Mouse (Mus musculus) urinary bladder, postnatal 25 days (tissue): ENCODE data around the gene Ednrb.

Experiments
- DNase-seq: peaks from one replicate; pipeline ENCODE4 v3.0.0; 2022; ENCODE audit warnings: low spot score

The Ednrb gene

GRCm38 (mm10) chr14:103844011-103844549 is at the start of gene Ednrb:
Gene Ednrb (minus strand): TSS chr14:103844402.
- no peak for DNase-seq

DNA sequence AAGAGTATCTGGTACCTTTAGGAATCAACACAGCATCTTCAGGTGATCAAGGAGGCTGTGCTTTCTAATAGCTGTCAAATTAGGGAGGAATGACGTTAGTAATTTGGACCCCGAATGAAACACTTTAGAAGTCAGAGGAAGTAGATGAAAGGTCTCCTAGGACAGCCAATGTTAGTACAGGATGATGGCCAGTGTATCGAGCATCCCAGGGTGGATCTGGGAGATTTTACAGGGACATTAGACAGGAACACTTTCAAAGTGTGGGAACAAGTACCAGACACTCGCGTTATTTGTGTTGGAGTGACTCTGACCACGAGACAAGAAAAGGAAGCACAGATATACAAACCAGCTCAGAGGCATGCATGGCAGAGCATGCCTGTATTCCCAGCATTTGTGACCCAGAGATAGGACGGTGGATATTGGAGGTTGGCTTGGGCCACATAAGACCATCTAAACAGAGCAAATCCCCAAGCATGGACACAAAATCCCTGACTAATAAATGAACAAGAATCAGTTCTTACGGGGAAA is 48.3 kb upstream of the Ednrb start:
- no peak for DNase-seq

GRCm38 (mm10) chr14:103890761-103891160 is 46.6 kb upstream of the Ednrb start:
- no peak for DNase-seq

DNA sequence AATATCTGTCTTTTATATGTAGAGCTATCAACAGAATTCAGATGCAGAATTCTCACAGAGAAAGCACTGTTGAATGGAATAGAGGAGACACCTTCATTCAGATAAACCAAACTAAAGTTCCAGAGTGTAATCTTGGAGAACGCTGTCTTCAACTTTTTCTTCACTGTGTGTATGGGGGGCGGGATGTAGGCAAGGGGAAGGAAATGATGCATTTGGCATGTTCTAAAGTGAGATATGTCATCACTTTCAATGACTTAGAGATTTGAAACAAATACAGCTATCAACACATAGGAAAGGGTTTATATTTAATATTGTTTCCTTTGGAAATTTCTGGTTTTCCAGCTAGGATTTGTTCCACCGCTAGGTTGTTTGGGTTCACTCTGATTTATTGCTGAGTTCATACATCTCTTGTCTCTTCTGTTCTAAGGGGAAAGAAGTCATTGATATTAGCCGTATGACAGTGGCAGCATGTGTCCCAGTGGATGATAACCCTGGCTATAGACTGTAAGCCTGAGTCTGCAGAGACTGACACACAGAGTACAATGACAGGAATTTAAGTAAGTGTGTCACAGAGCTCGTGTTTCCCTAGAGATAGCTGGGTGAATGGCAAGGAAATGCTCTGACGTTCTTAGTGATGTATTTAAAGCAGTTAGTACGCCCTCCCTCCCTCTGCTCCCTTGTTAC is 40.8 kb upstream of the Ednrb start:
- no peak for DNase-seq

GRCm38 (mm10) chr14:103882943-103883342 is 38.7 kb upstream of the Ednrb start:
- DNase-seq = no peak

GRCm38 (mm10) chr14:103877117-103877516 is 32.9 kb upstream of the Ednrb start:
- DNase-seq = no peak

GRCm38 (mm10) chr14:103876598-103876997 is 32.4 kb upstream of the Ednrb start:
- DNase-seq = no peak

DNA sequence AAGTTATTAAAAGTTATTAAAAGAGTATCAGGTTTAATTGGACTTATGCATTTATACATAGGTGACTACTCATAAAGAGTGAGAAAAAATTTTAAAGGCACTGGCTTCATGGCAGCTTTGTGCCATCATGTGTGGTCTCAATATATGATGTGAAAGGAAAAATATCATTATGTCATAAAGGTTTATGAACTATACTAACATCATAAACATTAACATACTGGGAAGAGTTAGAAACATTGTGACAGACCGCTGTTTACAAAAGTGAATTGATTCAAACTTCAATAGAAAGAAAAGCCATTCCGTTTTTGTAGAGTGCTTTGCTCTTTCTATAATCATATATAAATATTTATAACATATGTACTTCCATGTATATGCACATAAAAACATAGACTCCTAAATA is 22.4 kb upstream of the Ednrb start:
- DNase-seq = no peak

- no peak for DNase-seq
Measured at GRCm38 (mm10) chr14:103865226-103865625, 21.0 kb upstream of the Ednrb start.

- DNase-seq = no peak
Measured at GRCm38 (mm10) chr14:103850071-103850845, 6.1 kb upstream of the Ednrb start.

DNA sequence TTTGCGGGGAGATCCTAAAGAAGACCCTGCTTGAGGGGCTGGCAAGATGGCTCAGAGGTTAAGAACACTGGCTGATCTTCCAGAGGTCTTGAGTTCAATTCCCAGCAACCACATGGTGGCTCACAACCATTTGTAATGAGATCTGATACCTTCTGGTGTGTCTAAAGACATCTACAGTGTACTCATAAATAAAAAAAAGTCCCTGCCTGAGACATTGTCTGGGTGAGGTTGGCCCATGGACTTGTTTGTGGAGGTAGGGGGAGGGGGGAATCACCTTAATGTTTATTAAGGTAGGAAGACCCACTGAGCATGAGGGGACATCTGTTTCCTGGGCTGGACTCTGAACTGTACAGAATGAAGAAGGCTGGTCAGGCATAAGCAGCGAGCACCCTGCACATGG is 1.5 kb upstream of the Ednrb start:
- DNase-seq = no peak

GRCm38 (mm10) chr14:103844944-103845343 is 742 bp upstream of the Ednrb start:
- DNase-seq = no peak

DNA sequence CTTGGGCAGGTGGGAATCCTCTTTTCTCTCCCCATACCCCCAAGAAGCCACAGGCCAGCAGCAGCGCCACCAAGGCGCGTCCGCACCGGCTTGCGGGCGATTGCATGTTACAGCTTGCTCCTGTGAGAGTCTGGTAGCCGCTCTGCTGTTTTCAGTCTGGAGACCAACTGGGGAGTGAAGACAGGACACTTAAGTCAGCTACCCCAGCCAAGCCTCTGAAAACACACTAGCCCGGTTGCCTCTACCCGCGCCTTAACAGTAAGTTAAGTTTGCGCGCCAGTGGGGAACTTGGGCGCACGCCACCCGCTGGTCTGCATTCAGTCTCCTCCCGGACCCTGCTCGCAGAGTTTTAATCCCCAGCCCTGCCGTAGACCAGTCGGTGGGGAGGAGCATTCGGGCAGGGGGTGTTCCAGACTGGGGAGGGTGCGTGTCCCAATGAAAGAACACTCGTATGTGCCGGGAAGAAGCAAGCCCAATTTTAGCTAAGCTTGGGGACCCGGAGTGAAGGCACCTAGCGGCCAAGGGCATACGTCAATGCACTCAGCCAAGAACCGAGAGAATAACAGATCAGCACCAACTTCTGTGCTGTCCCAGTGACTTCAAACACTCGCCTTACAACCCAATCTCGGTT is 716 bp downstream of the Ednrb start:
- DNase-seq = peak; percentile 20

DNA sequence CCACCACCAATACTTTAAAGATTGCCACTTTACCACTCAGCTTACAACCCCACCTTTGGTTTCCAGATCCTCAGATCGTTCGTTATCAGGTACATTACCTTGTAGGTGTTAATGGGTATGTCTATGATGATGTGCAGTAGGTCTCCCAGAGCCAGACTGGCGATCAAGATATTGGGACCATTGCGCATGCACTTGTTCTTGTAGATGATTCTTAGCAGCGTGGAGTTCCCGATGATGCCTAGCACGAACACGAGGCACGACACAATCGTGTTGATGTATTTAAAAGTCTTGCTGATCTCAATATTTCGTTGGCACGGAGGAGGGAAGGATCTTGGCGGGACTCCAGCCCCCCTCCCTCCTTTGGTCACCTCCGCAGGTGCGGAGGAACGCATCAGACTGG is 1.3 kb downstream of the Ednrb start:
- DNase-seq = no peak

DNA sequence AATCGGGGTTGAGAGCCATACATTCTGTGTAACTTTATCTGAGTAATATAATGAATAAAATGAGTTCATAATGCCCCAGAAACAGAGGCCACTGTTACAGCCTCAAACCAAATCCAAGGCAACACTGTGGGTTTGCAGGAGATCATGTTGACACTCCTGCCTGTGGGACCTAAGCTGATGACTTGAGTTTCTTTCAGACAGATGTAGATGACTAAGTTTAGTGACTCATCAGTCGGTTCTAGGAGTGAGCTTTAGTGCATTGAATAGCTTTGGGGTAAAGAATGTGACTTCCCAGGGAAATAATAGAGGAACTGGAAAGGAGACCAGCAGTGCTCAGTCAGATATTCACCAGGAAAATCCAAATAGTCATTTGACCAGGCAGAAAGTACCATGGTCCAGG is 3.8 kb downstream of the Ednrb start:
- no peak for DNase-seq

GRCm38 (mm10) chr14:103838887-103839286 is 5.3 kb downstream of the Ednrb start:
- no peak for DNase-seq

DNA sequence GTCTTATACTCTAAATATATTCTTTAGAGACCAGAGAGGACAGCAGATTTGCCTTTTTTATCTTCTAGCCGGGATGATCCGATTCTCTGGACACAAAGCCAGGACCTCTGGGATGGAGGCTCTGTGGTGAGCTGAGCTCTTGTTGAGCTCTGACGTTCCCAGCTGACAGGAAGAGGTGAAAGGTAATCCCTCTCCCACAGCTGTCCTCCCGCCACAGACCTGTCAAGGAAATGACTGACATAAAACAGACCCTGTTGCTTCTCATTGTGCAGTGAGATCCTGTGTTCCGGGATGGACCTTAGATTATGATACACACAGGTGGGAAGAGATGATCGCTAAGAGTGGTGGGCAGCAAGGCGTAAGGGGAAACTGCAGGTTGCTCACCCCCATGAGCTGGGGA is 9.6 kb downstream of the Ednrb start:
- no peak for DNase-seq

GRCm38 (mm10) chr14:103834147-103834546 is 10.1 kb downstream of the Ednrb start:
- no peak for DNase-seq

DNA sequence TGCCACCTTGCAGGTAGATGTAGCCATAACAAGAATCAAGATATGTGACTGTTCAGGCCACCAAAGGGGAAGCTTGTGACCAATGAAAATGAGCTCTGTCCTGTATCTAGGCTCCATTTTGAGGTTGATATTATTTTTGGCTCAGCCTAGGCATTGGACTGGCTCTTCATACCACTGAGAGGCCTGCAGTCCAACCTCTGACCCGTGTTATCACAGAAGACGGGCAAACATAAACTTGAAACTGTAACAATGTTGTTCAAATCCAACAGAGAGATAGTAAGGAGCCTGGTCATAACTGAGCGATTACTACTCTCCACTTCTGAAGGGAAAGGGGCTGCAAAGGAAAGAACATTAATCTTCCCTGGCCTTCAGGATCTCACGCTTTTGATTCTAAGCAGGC is 11.7 kb downstream of the Ednrb start:
- no peak for DNase-seq

DNA sequence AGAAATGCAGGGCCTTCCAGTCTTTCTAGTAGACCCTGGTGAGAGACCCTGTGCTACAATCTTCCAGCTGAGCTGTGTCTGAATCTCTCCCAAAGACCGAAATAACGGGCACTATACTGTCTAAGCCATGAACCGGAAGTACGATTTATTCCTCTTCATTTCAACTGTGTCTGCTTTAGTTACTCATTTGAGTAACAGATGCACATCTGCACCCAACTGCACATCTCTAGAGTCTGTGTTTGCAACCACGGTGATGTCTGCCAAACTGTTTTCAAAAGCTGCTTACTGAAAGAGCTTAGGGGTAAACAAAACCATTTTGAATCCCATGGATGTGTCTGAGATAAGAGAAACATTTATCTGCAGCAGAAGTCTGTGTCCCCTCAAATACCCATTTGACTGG is 13.2 kb downstream of the Ednrb start:
- DNase-seq = no peak

GRCm38 (mm10) chr14:103826343-103826742 is 17.9 kb downstream of the Ednrb start:
- no peak for DNase-seq

GRCm38 (mm10) chr14:103825934-103826333 is 18.3 kb downstream of the Ednrb start:
- DNase-seq = no peak

GRCm38 (mm10) chr14:103823501-103823900 is 20.7 kb downstream of the Ednrb start:
- no peak for DNase-seq
